Mouse (Mus musculus): ENCODE results near the gene Samd4b.

- TF ChIP-seq GATA1 (IDR thresholded peaks at IDR 0.05; ENCODE audit: low read length) (no peak), TAL1 (IDR thresholded peaks at IDR 0.05; ENCODE audit: low read length) (no peak)
Observed at GRCm38 (mm10) chr7:28568253-28568652, 29.7 kb downstream of the Samd4b start.
